Mouse (Mus musculus) adrenal gland, postnatal 0 days (tissue): ENCODE results near the gene Eif3g. TPM values are rescaled to one million over a fixed set of nuclear protein-coding genes. Genes with fewer than 3 reads are reported as not detected.

ENCODE experiments used
- microRNA-seq: library from miRNA; unstranded; fragments of <30 nt; microRNA quantifications from one replicate; pipeline ENCODE4, GENCODE M21; 2016; ENCODE audit warnings: borderline replicate concordance; ENCODE audit not compliant: insufficient number of aligned reads
- polyA plus RNA-seq: library from polyadenylated mRNA; unstranded; fragments of >200 nt; fragmentation: Nextera tagmentation; extraction: Ambion mirVana; gene quantifications from 2 replicates; pipeline ENCODE4 v1.2.1, GENCODE M21; 2015

Eif3g gene
- 160 and 181 TPM in 2 replicates for polyA plus RNA-seq

DNA sequence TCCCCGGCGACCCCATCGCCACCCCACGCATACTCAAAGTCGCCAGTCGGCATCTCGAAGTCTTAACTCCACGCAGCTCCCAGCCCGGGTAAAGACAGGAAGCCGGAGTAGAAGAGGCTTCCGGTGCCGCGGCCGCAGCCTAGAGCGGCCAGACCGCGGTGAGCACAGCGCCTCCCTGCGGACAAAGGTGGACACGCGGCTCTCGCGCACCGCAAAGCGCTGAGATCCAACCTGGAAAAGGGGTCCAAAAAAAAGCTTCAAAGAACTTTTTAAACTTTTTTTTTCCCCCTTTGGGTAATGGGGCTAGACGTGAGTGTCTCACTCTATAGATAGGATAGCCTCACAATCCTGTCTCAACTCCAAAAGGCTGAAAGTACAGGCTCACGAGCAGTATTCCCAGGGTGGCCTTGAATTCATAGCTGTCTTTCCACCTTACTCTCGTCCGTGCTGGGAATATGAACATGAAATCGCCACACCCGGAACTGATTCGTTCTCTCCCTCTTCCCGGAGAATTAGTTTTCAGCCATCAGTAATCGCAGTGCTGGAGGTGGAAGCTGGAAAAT, at the start of gene Eif3g:
TSS of gene Eif3g (minus strand) at position 113 of the 563 bp plus-strand sequence.

GRCm38 (mm10) chr9:20887704-20888385, 10.6 kb downstream of the Eif3g start, which contains the start of gene Ppan:
Gene Ppan, plus strand, starts transcription at chr9:20888175.

GRCm38 (mm10) chr9:20879097-20879792, 19.2 kb downstream of the Eif3g start, which contains the start of gene Angptl6:
Gene Angptl6, minus strand, starts transcription at chr9:20879727.

DNA sequence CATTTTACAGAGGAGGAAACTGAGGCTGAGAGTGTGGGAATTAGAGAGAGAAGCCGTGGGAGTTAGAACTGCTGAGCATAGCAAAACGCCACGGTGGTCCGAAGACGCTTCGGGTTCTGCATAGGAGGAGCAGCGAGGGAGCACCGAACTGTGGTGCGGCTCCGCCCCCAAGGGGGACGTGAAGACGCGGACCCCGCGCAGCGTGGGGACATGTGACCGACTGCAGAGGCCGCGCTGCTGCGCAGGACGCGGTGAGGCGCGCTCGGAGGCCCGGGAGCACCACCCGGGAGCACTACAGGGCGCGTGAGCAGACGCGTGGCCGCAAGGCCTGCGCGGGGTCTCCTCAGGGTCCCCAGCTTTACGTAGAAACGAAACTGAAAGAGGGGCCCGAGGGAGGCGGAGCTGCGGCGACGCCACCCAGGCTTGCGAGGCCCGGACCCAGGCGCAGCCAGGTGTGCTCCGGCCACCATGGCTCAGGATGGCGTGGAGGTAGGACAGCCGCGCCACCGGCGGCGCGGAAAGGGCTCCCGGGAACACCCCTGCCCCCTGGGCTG, 29.9 kb downstream of the Eif3g start, which contains the start of gene A230050P20Rik:
TSS of gene A230050P20Rik (plus strand) at position 195 of the 554 bp plus-strand sequence.

Small RNA genes lying within 50 kb of the gene (microRNA-seq; reads per million reads assigned to microRNA genes)
- gene Mir7081 = not detected

Other genes starting within 250 kb of the Eif3g start
- gene Pin1, start 246.5 kb downstream of the Eif3g start, polyA plus RNA-seq = 50.3 and 56.1 TPM in 2 replicates
- 10.1 and 30.7 TPM in 2 replicates for gene Olfm2, start 152.3 kb downstream of the Eif3g start, polyA plus RNA-seq
- 20.4 and 60.9 TPM in 2 replicates for gene Col5a3, start 83.6 kb downstream of the Eif3g start, polyA plus RNA-seq
- gene Rdh8, start 80.1 kb downstream of the Eif3g start, polyA plus RNA-seq = not detected in 2 replicates
- gene A230050P20Rik, start 30.0 kb downstream of the Eif3g start, polyA plus RNA-seq = 12.4 and 27.2 TPM in 2 replicates
- 3.2 and 3.9 TPM in 2 replicates for gene Angptl6, start 18.9 kb downstream of the Eif3g start, polyA plus RNA-seq
- 26.7 and 36.0 TPM in 2 replicates for gene Ppan, start 10.4 kb downstream of the Eif3g start, polyA plus RNA-seq
- 20.2 and 26.5 TPM in 2 replicates for gene Dnmt1, start 61.3 kb upstream of the Eif3g start, polyA plus RNA-seq
- 25.8 and 29.4 TPM in 2 replicates for gene S1pr2, start 78.2 kb upstream of the Eif3g start, polyA plus RNA-seq
- gene Mrpl4, start 104.1 kb upstream of the Eif3g start, polyA plus RNA-seq = 98.2 and 154 TPM in 2 replicates
- gene Icam1, start 117.4 kb upstream of the Eif3g start, polyA plus RNA-seq = 10.3 TPM in 2 replicates
- gene Icam4, start 130.8 kb upstream of the Eif3g start, polyA plus RNA-seq = 4.3 and 5.4 TPM in 2 replicates
- gene Icam5, start 133.4 kb upstream of the Eif3g start, polyA plus RNA-seq = 0.15 and 0.16 TPM in 2 replicates
- gene Zglp1, start 168.5 kb upstream of the Eif3g start, polyA plus RNA-seq = 0.48 TPM in 1 of 2 replicates, not detected in the other
- gene Gm49373, start 174.5 kb upstream of the Eif3g start, polyA plus RNA-seq = 0.19 and 0.25 TPM in 2 replicates
- gene Fdx1l, start 175.0 kb upstream of the Eif3g start, polyA plus RNA-seq = 60.5 and 68.4 TPM in 2 replicates
- gene Gm38431, start 193.4 kb upstream of the Eif3g start, polyA plus RNA-seq = 0.91 and 1.2 TPM in 2 replicates
- gene Raver1, start 193.4 kb upstream of the Eif3g start, polyA plus RNA-seq = 25.9 and 31.4 TPM in 2 replicates
- gene Tyk2, start 232.6 kb upstream of the Eif3g start, polyA plus RNA-seq = 5.3 and 10.8 TPM in 2 replicates